Mouse (Mus musculus): Measurements from ENCODE around the gene Gm12216. TPM values are rescaled to one million over a fixed set of nuclear protein-coding genes. Genes with fewer than 3 reads are reported as not detected.
A peak's percentile ranks its signal among the peaks of the same experiment; 100 is the strongest.

Gm12216 gene
- polyA plus RNA-seq, 1 experiment from 2014 or later: 1.4 TPM

GRCm38 (mm10) chr11:53896935-53897334, 37.9 kb upstream of the Gm12216 start:
- Histone ChIP-seq H3K27ac (ENCODE audit: low read depth) (no peak overlapping the region), H3K9me3 (ENCODE audit: control insufficient read depth, low read length) (no peaks in the 10 kb centered on the region), H3K36me3 (ENCODE audit: control insufficient read depth, insufficient read depth, low read length) (no peaks in the 10 kb centered on the region), H3K27me3 (replicated peaks; ENCODE audit: control insufficient read depth, insufficient read depth, low read length) (no peaks in the 10 kb centered on the region), H3K4me3 (ENCODE audit: low read depth, low read length) (no peak overlapping the region), H3K4me1 (replicated peaks; ENCODE audit: control insufficient read depth, insufficient read depth, low read length) (no peaks in the 10 kb centered on the region), H3K9ac (ENCODE audit: low read length) (no peak overlapping the region), H3K4me2 (ENCODE audit: low read length) (no peak overlapping the region)
- DNase-seq (ENCODE audit: low spot score) (no peak), ATAC-seq (replicated peaks; ENCODE audit: low FRiP score, low TSS enrichment, low read depth) (no peak)
- 50% methylated on average over 6 of the region's 6 CpGs for WGBS

GRCm38 (mm10) chr11:53893451-53893850, 34.4 kb upstream of the Gm12216 start:
- WGBS: 76% methylated on average over 2 of the region's 2 CpGs
- no peak overlapping the region for H3K27ac ChIP-seq (ENCODE audit: low read depth)
- DNase-seq (ENCODE audit: low spot score): no peak

GRCm38 (mm10) chr11:53892716-53893416, 33.8 kb upstream of the Gm12216 start:
- Histone ChIP-seq H3K27me3 (replicated peaks; ENCODE audit: control insufficient read depth, insufficient read depth, low read length) (no peaks in the 10 kb centered on the region), H3K9ac (ENCODE audit: low read length) (no peak overlapping the region), H3K27ac (ENCODE audit: low read depth) (no peak overlapping the region), H3K9me3 (ENCODE audit: control insufficient read depth, low read length) (no peaks in the 10 kb centered on the region), H3K4me2 (ENCODE audit: low read length) (no peak overlapping the region), H3K36me3 (ENCODE audit: control insufficient read depth, insufficient read depth, low read length) (no peaks in the 10 kb centered on the region), H3K4me1 (replicated peaks; ENCODE audit: control insufficient read depth, insufficient read depth, low read length) (peaks cover 26% of the 10 kb centered on the region), H3K4me3 (ENCODE audit: low read depth, low read length) (no peak overlapping the region)
- no peak for ATAC-seq (replicated peaks; ENCODE audit: low FRiP score, low TSS enrichment, low read depth)
- WGBS: 59% methylated on average over 9 of the region's 9 CpGs
- DNase-seq (ENCODE audit: low spot score): no peak

More at GRCm38 (mm10) chr11:53893451-53893850, 34.4 kb upstream of the Gm12216 start:
- H3K36me3 ChIP-seq (ENCODE audit: control insufficient read depth, insufficient read depth, low read length): no peaks in the 10 kb centered on the region
- H3K9me3 ChIP-seq (ENCODE audit: control insufficient read depth, low read length): no peaks in the 10 kb centered on the region
- H3K9ac ChIP-seq (ENCODE audit: low read length): no peak overlapping the region
- no peak overlapping the region for H3K4me3 ChIP-seq (ENCODE audit: low read depth, low read length)
- no peaks in the 10 kb centered on the region for H3K27me3 ChIP-seq (replicated peaks; ENCODE audit: control insufficient read depth, insufficient read depth, low read length)
- ATAC-seq (replicated peaks; ENCODE audit: low FRiP score, low TSS enrichment, low read depth): no peak
- H3K4me2 ChIP-seq (ENCODE audit: low read length): no peak overlapping the region
- H3K4me1 ChIP-seq (replicated peaks; ENCODE audit: control insufficient read depth, insufficient read depth, low read length): peaks cover 22% of the 10 kb centered on the region

GRCm38 (mm10) chr11:53891505-53892451, 32.7 kb upstream of the Gm12216 start, which contains the start of gene Slc22a5:
TSS of gene Slc22a5 (minus strand) at chr11:53891660.
- Histone ChIP-seq H3K27ac (ENCODE audit: low read depth) (peak within 1 kb of the TSS; percentile 70), H3K36me3 (ENCODE audit: control insufficient read depth, insufficient read depth, low read length) (no peaks in the 10 kb centered on the region), H3K4me1 (replicated peaks; ENCODE audit: control insufficient read depth, insufficient read depth, low read length) (peaks cover 26% of the 10 kb centered on the region), H3K9ac (ENCODE audit: low read length) (peak within 1 kb of the TSS; percentile 52), H3K4me3 (ENCODE audit: low read depth, low read length) (peak within 1 kb of the TSS; percentile 60), H3K9me3 (ENCODE audit: control insufficient read depth, low read length) (no peaks in the 10 kb centered on the region), H3K4me2 (ENCODE audit: low read length) (peak within 1 kb of the TSS; percentile 94), H3K27me3 (replicated peaks; ENCODE audit: control insufficient read depth, insufficient read depth, low read length) (no peaks in the 10 kb centered on the region)
- peak; percentile 98 for DNase-seq (ENCODE audit: low spot score)
- WGBS: 4% methylated on average over 62 of the region's 63 CpGs
- peak; percentile 98 for ATAC-seq (replicated peaks; ENCODE audit: low FRiP score, low TSS enrichment, low read depth)

GRCm38 (mm10) chr11:53890906-53891504, 31.9 kb upstream of the Gm12216 start:
- Histone ChIP-seq H3K9me3 (ENCODE audit: control insufficient read depth, low read length) (no peaks in the 10 kb centered on the region), H3K27ac (ENCODE audit: low read depth) (peak overlapping the region; percentile 54), H3K4me1 (replicated peaks; ENCODE audit: control insufficient read depth, insufficient read depth, low read length) (peaks cover 26% of the 10 kb centered on the region), H3K9ac (ENCODE audit: low read length) (peak overlapping the region; percentile 52), H3K4me3 (ENCODE audit: low read depth, low read length) (peak overlapping the region; percentile 60), H3K36me3 (ENCODE audit: control insufficient read depth, insufficient read depth, low read length) (no peaks in the 10 kb centered on the region), H3K4me2 (ENCODE audit: low read length) (peak overlapping the region; percentile 94), H3K27me3 (replicated peaks; ENCODE audit: control insufficient read depth, insufficient read depth, low read length) (no peaks in the 10 kb centered on the region)
- DNase-seq (ENCODE audit: low spot score) (no peak), ATAC-seq (replicated peaks; ENCODE audit: low FRiP score, low TSS enrichment, low read depth) (peak; percentile 37)
- 2% methylated on average over 33 of the region's 33 CpGs for WGBS

GRCm38 (mm10) chr11:53890225-53890624, 31.2 kb upstream of the Gm12216 start:
- H3K4me1 ChIP-seq (replicated peaks; ENCODE audit: control insufficient read depth, insufficient read depth, low read length): peaks cover 26% of the 10 kb centered on the region
- H3K27ac ChIP-seq (ENCODE audit: low read depth): no peak overlapping the region
- peak overlapping the region; percentile 94 for H3K4me2 ChIP-seq (ENCODE audit: low read length)
- H3K9me3 ChIP-seq (ENCODE audit: control insufficient read depth, low read length): no peaks in the 10 kb centered on the region
- H3K9ac ChIP-seq (ENCODE audit: low read length): no peak overlapping the region
- WGBS: 87% methylated on average over 2 of the region's 2 CpGs
- ATAC-seq (replicated peaks; ENCODE audit: low FRiP score, low TSS enrichment, low read depth) (no peak), DNase-seq (ENCODE audit: low spot score) (no peak)
- no peak overlapping the region for H3K4me3 ChIP-seq (ENCODE audit: low read depth, low read length)
- H3K36me3 ChIP-seq (ENCODE audit: control insufficient read depth, insufficient read depth, low read length): no peaks in the 10 kb centered on the region
- H3K27me3 ChIP-seq (replicated peaks; ENCODE audit: control insufficient read depth, insufficient read depth, low read length): no peaks in the 10 kb centered on the region

GRCm38 (mm10) chr11:53889091-53889645, 30.1 kb upstream of the Gm12216 start:
- ATAC-seq (replicated peaks; ENCODE audit: low FRiP score, low TSS enrichment, low read depth) (no peak), DNase-seq (ENCODE audit: low spot score) (no peak)
- Histone ChIP-seq H3K27ac (ENCODE audit: low read depth) (no peak overlapping the region), H3K36me3 (ENCODE audit: control insufficient read depth, insufficient read depth, low read length) (no peaks in the 10 kb centered on the region; the same call in 1 of the 2 replicates), H3K27me3 (replicated peaks; ENCODE audit: control insufficient read depth, insufficient read depth, low read length) (no peaks in the 10 kb centered on the region), H3K4me2 (ENCODE audit: low read length) (peak overlapping the region; percentile 14), H3K4me3 (ENCODE audit: low read depth, low read length) (no peak overlapping the region), H3K9me3 (ENCODE audit: control insufficient read depth, low read length) (no peaks in the 10 kb centered on the region), H3K4me1 (replicated peaks; ENCODE audit: control insufficient read depth, insufficient read depth, low read length) (peaks cover 26% of the 10 kb centered on the region), H3K9ac (ENCODE audit: low read length) (no peak overlapping the region)
- WGBS: 23% methylated on average over 4 of the region's 4 CpGs

GRCm38 (mm10) chr11:53888242-53888641, 29.2 kb upstream of the Gm12216 start:
- DNase-seq (ENCODE audit: low spot score) (no peak), ATAC-seq (replicated peaks; ENCODE audit: low FRiP score, low TSS enrichment, low read depth) (no peak)
- Histone ChIP-seq H3K4me3 (ENCODE audit: low read depth, low read length) (no peak overlapping the region), H3K9ac (ENCODE audit: low read length) (no peak overlapping the region), H3K27ac (ENCODE audit: low read depth) (no peak overlapping the region), H3K4me2 (ENCODE audit: low read length) (no peak overlapping the region), H3K4me1 (replicated peaks; ENCODE audit: control insufficient read depth, insufficient read depth, low read length) (peaks cover 26% of the 10 kb centered on the region), H3K36me3 (ENCODE audit: control insufficient read depth, insufficient read depth, low read length) (no peaks in the 10 kb centered on the region; the same call in 1 of the 2 replicates), H3K27me3 (replicated peaks; ENCODE audit: control insufficient read depth, insufficient read depth, low read length) (no peaks in the 10 kb centered on the region), H3K9me3 (ENCODE audit: control insufficient read depth, low read length) (no peaks in the 10 kb centered on the region)
- WGBS: 56% methylated on average over 4 of the region's 4 CpGs

All from intestine, embryonic 14.5 days (tissue).